ENCODE assay signal across 8 mouse cellular contexts in genomic region chr14:22807726-22808594, GRCm38 (mm10).
DNase-seq lines count a peak whose midpoint lies in the region; ATAC-seq and TF ChIP-seq lines count a peak whose summit lies in the region.

No protein-coding gene starts in this region.

- H3K9ac ChIP-seq in forebrain, embryonic 12.5 days: no peak overlapping the region; the same call in 1 of the 2 replicates
- no peak overlapping the region for H3K9ac ChIP-seq in liver, embryonic 14.5 days (replicated peaks)
- peak overlapping the region; percentile 47; the same call in 1 of the 2 replicates for H3K9ac ChIP-seq in neural tube, embryonic 11.5 days (ENCODE audit: low read length)

- intact Hi-C loops in heart, postnatal 10 days (cut with DNase I): no loop called here

- peak; percentile 67 to 71 for DNase-seq in heart, postnatal 10 days
- peak; percentile 71 for DNase-seq in layer of hippocampus, adult 11-12 months (ENCODE audit: low spot score)
- DNase-seq in liver, embryonic 14.5 days (ENCODE audit: low read depth in 3 of 3, low spot score in 3 of 3): no peak
- peak; percentile 84 for DNase-seq in neural tube, embryonic 11.5 days (ENCODE audit: low spot score)
- DNase-seq in thymus, postnatal 25 days: peak; percentile 10

- TF ChIP-seq CTCF in E14TG2a.4 (conservative IDR thresholded peaks at IDR 0.05; ENCODE audit: low read length): peak; percentile 33
- TF ChIP-seq CTCF in bone marrow, adult 2 months (IDR thresholded peaks at IDR 0.05; ENCODE audit: control insufficient read depth, insufficient read depth, low read length): peak; percentile 22; the same call in 1 of the 2 replicates
- peak; percentile 67 for TF ChIP-seq CTCF in liver, embryonic 14.5 days (IDR thresholded peaks at IDR 0.05; ENCODE audit: low read depth)

- H3K27me3 ChIP-seq in E14TG2a.4 (ENCODE audit: insufficient read depth, low read length): peaks cover 13% of the 10 kb centered on the region
- peaks cover 50% of the 10 kb centered on the region for H3K27me3 ChIP-seq in forebrain, embryonic 12.5 days
- no peaks in the 10 kb centered on the region for H3K27me3 ChIP-seq in liver, embryonic 14.5 days (ENCODE audit: control insufficient read depth, insufficient read depth, low read length)
- no peaks in the 10 kb centered on the region for H3K27me3 ChIP-seq in neural tube, embryonic 11.5 days (ENCODE audit: control insufficient read depth, insufficient read depth, low read length)

- no peak overlapping the region for H3K4me3 ChIP-seq in E14TG2a.4 (replicated peaks; ENCODE audit: low read length)
- H3K4me3 ChIP-seq in bone marrow, adult 2 months (replicated peaks; ENCODE audit: control insufficient read depth, low read depth, low read length): no peak overlapping the region
- 0 out of 2 replicates have a peak overlapping the region, but pooled peaks have one; percentile 11 for H3K4me3 ChIP-seq in forebrain, embryonic 12.5 days (replicated peaks)
- H3K4me3 ChIP-seq in liver, embryonic 14.5 days (ENCODE audit: insufficient read depth in 1 of 2, low read depth in 2 of 2, low read length in 2 of 2): no peak overlapping the region
- H3K4me3 ChIP-seq in neural tube, embryonic 11.5 days (ENCODE audit: low read depth, low read length): no peak overlapping the region

- H3K36me3 ChIP-seq in E14TG2a.4 (ENCODE audit: insufficient read depth, low read length): no peaks in the 10 kb centered on the region
- no peaks in the 10 kb centered on the region for H3K36me3 ChIP-seq in forebrain, embryonic 12.5 days (replicated peaks)
- no peaks in the 10 kb centered on the region for H3K36me3 ChIP-seq in liver, embryonic 14.5 days (replicated peaks; ENCODE audit: control insufficient read depth, insufficient read depth, low read depth)
- no peaks in the 10 kb centered on the region for H3K36me3 ChIP-seq in neural tube, embryonic 11.5 days (ENCODE audit: control insufficient read depth, insufficient read depth, low read length)

- H3K4me1 ChIP-seq in E14TG2a.4 (replicated peaks; ENCODE audit: low read depth, low read length): peaks cover 12% of the 10 kb centered on the region; the same call in 1 of the 2 replicates
- no peaks in the 10 kb centered on the region for H3K4me1 ChIP-seq in bone marrow, adult 2 months (ENCODE audit: control insufficient read depth, insufficient read depth, low read length)
- peaks cover 35% of the 10 kb centered on the region for H3K4me1 ChIP-seq in forebrain, embryonic 12.5 days
- H3K4me1 ChIP-seq in liver, embryonic 14.5 days (replicated peaks; ENCODE audit: control insufficient read depth in 2 of 2, insufficient read depth in 2 of 2, low read length in 1 of 2): no peaks in the 10 kb centered on the region
- H3K4me1 ChIP-seq in neural tube, embryonic 11.5 days (ENCODE audit: control insufficient read depth, insufficient read depth, low read length): peaks cover 17% of the 10 kb centered on the region

- ATAC-seq in forebrain, embryonic 12.5 days (ENCODE audit: low FRiP score): peak; percentile 85
- ATAC-seq in liver, embryonic 14.5 days (ENCODE audit: insufficient read depth): no peak
- peak; percentile 85 for ATAC-seq in neural tube, embryonic 11.5 days (ENCODE audit: insufficient read depth, low FRiP score, low TSS enrichment)

- no peaks in the 10 kb centered on the region for H3K9me3 ChIP-seq in E14TG2a.4 (ENCODE audit: low read length)
- no peaks in the 10 kb centered on the region for H3K9me3 ChIP-seq in forebrain, embryonic 12.5 days
- H3K9me3 ChIP-seq in liver, embryonic 14.5 days (ENCODE audit: control insufficient read depth, low read length): no peaks in the 10 kb centered on the region
- no peaks in the 10 kb centered on the region for H3K9me3 ChIP-seq in neural tube, embryonic 11.5 days (ENCODE audit: control insufficient read depth, low read length)

- no peak overlapping the region for H3K27ac ChIP-seq in bone marrow, adult 2 months (ENCODE audit: control insufficient read depth, insufficient read depth, low read depth, low read length, poor library complexity)
- peak overlapping the region; percentile 47; the same call in 1 of the 2 replicates for H3K27ac ChIP-seq in forebrain, embryonic 12.5 days
- no peak overlapping the region for H3K27ac ChIP-seq in liver, embryonic 14.5 days
- peak overlapping the region; percentile 64; the same call in 1 of the 2 replicates for H3K27ac ChIP-seq in neural tube, embryonic 11.5 days (ENCODE audit: low read depth, low read length)

- TF ChIP-seq EP300 in liver, embryonic 14.5 days (IDR thresholded peaks at IDR 0.05; ENCODE audit: low read depth): no peak

- 9% methylated on average over 20 of the region's 20 CpGs for WGBS in bone marrow, adult 2 months
- WGBS in forebrain, embryonic 12.5 days: under 1% methylated on average over 20 of the region's 20 CpGs
- WGBS in liver, embryonic 14.5 days (ENCODE audit: insufficient replicate concordance): 3% methylated on average over 20 of the region's 20 CpGs
- under 1% methylated on average over 20 of the region's 20 CpGs for WGBS in neural tube, embryonic 11.5 days

- H3K4me2 ChIP-seq in forebrain, embryonic 12.5 days: peak overlapping the region; percentile 48
- peak overlapping the region; percentile 28; the same call in 1 of the 2 replicates for H3K4me2 ChIP-seq in liver, embryonic 14.5 days (ENCODE audit: low read depth)
- peak overlapping the region; percentile 38 for H3K4me2 ChIP-seq in neural tube, embryonic 11.5 days (ENCODE audit: low read depth)

- TF ChIP-seq POLR2A in bone marrow, adult 2 months (IDR thresholded peaks at IDR 0.05; ENCODE audit: borderline replicate concordance, control insufficient read depth, low read depth, low read length): no peak

Comparison
In these comparisons a context has a peak if more than half of its experiments do, and no peak if none do; other contexts are left out.
1. H3K27ac ChIP-seq: peak in forebrain, embryonic 12.5 days (single experiment) and neural tube, embryonic 11.5 days (single experiment); none in bone marrow, adult 2 months (single experiment) and liver, embryonic 14.5 days (single experiment).
2. DNase-seq: peak in heart, postnatal 10 days (2 of 2), layer of hippocampus, adult 11-12 months (single experiment), neural tube, embryonic 11.5 days (single experiment) and thymus, postnatal 25 days (single experiment); none in liver, embryonic 14.5 days (0 of 3).
3. Peak in every context shown above with its lines, with median percentiles within 50 percentile points of each other: CTCF ChIP-seq and H3K4me2 ChIP-seq.